Mouse (Mus musculus): ENCODE data around the gene Tspoap1.

The Tspoap1 gene

DNA sequence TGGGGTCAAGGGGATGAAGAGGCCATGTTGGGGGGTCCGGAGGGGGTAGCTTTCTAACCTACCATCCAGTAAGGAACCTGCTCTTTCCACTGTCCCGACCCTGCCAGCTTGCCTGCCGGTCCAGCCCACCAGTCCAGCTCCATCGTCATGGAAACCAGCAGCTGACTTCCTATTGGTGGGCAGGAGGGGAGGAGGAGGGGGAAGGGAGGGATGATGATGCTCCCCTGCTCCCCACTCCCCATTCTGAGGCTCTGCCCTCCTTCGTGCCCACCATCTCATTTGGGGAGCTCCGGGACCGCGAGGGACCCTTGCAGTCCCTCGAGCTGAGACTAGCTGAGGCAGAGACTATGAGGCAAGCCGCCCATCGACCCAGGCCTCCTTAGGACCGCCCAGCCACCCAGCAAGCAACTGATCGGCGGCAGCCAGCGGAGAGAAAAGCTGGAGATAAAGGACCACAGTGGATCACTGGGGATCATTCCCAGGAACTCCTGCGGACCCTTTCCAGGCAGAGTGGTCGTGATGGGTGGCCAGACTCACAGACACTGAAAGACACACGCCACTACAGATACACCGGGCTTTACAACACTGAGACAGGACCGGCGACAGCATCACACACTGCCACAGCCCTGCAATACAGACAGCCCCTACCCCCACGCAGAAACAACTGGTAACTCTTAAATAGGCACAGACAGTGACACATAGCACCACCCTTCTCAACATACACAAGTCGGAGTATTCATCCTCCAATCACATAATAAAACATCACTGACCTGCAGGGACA lies at the start of gene Tspoap1:
Gene Tspoap1 (plus strand): TSS at position 241 of the 781 bp plus-strand sequence.
- peak; percentile 73 for DNase-seq

DNA sequence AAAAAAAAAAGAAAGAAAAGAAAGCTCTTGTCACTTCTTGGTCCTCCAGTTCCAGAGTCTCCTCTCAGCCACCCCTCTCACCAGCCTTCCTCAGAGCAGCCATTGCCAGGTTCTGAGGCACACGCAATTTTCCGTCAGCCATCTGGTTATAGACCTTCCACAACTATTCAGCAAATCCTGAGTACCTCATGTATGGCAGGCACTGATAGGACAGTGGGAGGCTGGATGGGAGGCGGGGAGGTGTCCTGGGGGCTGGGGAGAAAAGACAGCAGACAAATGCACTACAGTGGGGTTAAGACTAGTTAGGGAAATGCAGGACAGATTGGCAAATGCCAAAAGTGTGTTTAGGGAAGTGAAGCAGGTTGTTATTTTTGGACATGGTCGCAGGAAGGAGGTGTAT lies 48.2 kb upstream of the Tspoap1 start:
- no peak for DNase-seq

DNA sequence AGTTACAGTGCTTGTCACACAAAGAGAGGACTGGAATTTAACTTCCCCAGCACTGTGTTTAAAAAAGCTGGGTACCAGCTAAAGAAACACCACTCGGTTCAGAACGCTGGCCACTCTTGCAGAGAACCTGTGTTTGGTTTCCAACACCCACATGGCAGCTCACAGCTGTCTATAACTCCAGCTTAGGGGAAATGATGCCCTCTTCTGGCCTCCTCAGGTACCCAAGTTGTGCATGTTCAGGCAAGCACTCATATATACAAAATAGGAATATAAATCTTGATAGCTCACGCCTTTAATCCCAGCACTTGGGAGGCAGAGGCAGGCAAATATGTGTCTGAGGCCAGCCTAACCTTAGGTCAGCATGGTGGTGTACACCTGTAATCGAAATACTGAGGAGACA lies 44.3 kb upstream of the Tspoap1 start:
- no peak for DNase-seq

DNA sequence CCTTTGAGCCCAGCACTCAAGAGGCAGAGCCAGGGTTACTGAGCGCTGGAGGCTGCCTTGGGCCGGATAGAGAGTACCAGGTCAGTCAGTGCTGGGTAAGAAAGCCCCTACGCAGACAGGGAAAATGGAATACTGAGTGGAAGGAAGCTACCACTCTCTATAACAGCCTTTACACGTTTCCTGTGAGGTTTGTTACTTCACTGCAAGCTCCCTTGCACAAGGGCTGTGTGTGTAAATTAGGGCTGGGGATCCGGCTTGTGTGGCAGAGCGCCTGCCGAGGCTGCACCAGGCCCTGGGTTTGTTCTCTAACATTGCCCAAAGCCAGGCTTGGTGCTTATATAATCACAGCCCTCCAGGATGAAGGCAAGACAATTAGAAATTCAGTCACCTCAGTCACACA lies 40.8 kb upstream of the Tspoap1 start:
- DNase-seq = no peak

DNA sequence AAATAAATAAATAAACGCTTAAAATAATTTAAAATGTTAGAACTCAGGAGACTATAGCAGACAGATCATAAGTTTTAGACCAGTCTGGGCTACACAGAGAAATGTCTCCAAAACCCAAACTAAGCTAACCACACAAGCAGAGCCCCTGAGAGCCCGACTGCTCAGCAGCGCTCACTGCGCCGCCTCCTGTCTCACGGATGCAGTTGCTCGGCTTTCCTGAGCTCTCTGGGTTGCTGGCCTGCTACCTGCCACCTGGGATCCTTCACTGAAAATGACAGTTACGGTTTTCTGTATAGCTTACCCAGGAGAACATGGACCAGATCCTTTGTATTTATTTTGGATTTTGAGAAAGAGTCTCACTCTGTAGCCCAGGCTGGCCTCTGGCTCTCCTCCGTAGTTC lies 40.0 kb upstream of the Tspoap1 start:
- DNase-seq = no peak

DNA sequence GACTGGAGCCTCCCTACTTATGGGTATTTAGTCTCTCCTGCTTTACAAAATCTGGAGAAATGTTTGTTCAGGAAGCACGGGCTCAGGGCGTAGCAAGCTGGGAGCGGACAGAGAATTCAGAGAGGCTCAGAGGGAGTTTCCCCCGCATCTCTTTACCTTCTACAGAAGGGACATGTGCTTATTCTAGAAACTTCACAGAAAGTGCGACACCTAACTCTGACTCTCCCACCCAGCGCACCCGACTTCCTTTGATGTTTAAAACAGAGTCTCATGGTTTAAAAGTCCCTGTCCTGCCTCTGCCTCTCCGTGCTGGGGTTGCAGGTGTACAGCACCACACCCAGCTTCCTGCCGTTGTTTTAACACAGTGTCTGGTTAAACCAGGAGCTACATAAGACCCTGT lies 39.5 kb upstream of the Tspoap1 start:
- DNase-seq = no peak

DNA sequence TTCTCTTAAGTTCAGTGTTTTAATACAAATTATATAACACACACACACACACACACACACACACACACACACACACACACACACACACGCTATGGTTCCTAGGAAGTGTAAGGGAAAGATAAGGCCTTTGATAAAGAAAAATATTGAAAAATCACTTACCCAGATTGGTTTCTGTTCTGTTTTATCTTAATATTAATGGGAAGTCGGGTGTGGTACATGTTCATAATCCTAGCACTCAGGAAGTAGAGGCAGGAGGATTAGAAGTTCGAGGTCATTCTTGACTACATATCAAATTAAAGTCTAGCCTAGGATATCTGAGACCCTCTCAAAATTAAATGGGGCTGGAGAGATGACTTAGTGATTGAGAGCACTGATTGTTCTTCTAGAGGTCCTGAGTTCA lies 38.2 kb upstream of the Tspoap1 start:
- DNase-seq = no peak

DNA sequence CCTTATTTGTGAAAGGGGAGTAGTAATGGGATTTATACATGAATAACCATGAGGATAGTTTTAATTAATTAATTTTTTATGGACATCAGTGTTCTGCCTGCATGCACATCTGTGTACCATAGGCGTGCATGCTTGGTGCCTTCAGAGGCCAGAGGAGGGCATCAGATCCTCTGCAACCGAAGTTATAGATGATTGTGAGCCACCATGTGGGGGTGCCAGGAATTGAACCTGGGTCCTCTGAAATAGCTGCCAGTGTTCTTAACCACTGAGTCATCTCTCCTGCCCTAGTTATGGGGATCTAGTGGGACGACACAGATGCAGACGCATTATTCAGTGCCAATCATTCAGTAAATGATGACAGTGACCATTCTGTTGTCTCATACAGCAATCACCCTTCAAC lies 37.5 kb upstream of the Tspoap1 start:
- no peak for DNase-seq

DNA sequence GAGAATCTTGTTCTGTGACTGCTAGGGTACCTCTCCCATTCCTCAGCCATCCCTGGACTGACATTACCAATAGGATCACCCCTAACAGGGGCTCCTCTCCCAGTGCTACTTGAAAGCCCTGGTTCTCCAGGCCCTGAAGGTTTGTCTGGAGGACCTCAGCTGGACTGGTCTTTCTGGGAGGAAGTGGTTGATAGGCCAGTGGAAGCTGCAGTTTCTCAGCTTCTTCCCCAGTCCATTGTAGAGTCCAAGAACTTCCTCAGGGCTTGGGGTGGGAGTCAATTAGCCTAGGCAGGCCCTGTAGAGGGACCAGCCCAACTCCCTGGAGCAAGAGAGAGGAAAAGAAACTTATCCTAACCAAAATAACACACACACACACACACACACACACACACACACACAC lies 34.8 kb upstream of the Tspoap1 start:
- DNase-seq = no peak

DNA sequence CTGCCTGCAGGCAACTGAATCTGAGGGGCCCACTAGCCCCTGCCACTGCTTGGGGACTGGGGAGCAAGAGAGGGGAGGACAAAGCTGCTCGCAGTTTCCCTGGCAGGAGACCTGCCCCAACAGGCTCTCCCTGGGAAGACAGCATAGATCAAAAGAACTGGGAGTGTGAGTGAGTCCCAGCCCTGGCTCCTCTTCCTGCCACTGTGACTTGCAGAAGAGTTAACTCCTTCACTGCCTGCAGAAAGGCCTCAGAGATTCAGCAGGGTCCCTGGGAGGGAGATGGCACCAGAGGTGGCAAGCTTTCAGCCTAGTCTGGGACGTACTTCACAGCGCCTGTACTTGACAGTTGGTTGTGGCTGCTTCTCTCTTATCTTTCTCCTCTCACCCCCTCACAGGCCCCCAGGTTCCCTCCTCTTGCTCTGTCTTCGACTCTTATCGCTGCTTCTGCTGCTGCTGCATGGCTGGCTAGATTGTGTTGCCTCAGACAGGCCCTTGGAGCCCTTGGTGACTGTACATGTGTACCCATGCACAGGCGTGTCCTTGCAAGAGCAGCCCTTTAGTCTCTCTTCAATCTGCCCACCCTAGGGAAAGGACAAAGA lies 34.3 kb upstream of the Tspoap1 start:
- no peak for DNase-seq

DNA sequence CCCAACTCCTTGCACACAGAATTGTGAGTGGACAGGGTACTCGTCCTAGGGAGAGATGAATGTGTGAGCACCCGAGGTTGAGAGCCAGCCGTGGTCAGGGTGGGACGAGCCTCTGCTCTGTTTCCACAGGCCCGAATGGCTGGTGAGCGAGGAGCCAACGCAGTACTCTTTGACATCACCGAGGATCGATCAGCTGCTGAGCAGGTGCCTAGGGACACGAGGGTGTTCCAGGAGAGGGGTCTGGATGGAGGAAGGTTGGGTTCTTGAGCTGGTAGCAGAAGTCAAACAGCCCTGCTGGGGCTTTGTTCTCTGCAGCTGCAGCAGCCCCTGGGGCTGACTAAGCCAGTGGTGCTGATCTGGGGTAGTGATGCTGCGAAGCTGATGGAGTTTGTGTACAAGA lies 33.3 kb upstream of the Tspoap1 start:
- DNase-seq = no peak

DNA sequence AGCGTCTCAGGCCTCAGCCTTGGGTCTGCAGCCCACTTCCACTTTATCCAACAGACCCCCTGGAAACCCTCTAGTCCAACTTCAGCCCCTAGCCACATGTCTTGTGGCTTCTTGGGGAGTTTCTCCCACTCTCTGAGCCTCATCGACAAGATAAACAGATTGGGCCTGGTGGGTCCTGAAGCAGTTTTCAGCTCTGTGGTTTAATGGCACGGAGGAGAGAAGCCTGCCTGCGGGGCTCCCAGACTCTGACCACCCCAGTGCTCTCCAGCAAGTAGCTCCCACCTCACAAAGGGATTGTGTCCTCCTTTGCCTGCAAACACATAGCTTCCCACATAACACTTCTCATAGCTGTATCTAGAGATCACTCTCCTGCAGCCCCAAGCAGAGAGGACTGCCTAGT lies 32.9 kb upstream of the Tspoap1 start:
- no peak for DNase-seq

DNA sequence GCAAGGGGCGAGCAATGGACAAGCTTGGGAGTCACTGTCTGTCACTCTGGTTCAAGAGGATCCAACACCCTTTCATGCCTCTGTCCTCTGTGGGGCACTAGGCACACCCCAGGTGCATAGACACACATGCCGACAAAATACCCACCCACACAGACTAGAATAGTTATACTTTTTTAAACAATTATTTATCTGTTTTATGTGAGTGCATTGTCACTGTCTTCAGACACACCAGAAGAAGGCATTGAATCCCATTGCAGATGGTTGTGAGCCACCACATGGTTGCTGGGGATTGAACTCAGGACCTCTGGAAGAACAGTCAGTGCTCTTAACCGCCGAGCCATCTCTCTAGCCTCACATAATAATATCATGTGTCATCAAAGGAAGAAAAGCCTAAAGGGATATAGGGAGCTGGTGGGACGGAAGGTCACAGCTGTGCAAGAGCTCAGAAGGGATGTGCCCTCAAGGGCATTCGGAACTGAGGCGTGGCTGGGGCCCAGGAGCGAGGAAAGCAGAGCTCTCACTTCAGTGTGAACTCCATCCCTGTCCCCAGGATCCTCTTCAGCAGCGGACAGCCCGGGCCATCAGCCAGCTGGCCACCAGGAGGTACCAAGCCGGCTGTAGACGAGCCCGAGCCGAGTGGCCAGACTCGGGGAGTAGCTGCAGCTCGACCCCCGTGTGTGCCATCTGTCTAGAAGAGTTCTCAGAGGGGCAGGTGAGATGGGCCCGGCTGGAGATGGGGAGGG lies 31.3 kb upstream of the Tspoap1 start:
- no peak for DNase-seq

DNA sequence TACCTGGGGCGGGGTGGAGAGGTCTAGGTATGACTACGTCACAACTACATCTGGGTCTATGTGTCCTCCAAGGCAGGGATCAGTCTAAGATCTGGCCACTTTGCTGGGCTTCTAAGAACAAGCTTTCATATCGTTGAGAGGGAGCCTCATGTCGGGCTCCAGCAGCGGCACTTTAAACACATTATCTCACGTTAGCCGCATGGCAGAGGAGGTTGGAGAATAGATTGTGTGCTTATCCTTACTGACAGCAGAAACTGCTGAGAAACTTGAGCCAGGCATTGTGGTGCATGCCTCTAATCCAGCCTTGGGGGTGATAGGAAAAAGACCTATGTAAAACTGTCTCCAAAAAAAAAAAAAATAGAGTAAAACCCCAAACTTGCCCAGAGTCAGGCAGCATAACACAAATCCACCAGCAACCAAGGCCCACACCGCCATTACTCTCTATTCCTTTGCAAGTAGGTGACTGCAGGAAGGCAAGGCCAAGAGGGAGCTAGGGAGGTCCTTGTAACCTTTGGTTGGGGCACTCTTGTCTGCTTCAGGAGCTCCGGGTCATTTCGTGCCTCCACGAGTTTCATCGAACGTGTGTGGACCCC lies 30.7 kb upstream of the Tspoap1 start:
- no peak for DNase-seq

DNA sequence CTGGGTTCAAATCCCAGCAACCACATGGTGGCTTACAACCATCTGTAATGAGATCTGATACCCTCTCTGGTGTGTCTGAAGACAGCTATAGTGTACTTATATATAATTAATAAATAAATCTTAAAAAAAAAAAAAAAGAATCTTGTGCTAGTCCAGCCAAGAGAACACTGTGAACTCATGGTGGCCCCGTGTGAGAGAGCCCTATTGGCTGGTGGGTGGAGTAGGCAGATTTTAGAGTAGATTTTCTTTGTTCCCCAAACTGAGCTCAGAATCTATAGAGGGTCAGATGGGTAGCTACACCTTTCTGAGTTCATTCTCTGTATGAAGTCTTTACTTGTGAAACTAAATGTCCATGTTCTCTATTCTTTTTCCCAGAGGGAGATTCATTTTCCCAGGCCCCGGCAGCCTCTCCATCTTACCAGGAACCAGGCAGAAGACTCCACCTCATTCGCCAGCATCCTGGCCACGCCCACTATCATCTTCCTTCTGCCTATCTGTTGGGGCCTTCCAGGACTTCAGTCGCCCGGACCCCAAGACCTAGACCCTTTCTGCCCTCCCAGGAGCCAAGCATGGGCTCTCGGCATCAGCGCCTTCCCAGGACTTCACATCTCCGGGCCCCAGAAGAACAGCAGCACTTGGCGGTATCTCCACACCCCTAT lies 29.6 kb upstream of the Tspoap1 start:
- no peak for DNase-seq

DNA sequence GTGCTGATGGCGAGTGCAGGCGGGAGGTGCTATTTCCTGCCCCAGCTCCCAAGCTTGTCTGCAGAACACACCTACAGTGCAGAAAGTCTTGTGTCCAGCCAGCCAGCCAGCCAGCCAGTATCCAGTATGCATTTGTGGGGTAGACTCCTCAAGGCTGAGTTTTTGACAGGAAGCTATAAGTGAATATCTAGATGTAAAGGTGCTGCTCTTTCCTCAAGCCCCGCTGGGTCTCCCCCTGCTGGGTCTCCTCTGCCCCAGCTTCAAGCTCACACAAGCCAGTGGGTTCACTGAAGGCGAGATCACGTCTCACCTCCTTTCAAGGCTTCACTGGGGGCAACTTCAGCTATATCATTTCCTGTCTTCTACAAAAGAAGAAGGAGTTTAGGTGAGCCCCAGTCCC lies 26.0 kb upstream of the Tspoap1 start:
- DNase-seq = no peak

DNA sequence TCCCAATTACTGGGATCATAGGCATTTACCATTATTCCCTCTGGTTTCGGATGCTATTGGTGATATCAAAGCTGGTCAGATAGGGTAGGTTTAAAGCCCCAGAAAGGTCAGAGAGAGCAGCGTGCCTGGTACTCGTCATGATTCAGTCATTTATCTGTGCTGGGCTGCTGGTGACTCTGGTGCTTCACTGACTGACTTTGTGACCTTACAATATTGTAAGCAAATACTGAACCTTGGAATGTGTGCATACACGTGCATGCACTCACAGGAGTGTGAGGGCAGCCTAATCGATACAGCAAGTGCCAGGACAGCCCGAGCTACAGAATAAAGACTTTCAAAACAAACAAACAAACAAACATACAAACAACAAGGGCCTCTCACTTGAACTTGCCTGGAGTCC lies 24.6 kb upstream of the Tspoap1 start:
- DNase-seq = no peak

DNA sequence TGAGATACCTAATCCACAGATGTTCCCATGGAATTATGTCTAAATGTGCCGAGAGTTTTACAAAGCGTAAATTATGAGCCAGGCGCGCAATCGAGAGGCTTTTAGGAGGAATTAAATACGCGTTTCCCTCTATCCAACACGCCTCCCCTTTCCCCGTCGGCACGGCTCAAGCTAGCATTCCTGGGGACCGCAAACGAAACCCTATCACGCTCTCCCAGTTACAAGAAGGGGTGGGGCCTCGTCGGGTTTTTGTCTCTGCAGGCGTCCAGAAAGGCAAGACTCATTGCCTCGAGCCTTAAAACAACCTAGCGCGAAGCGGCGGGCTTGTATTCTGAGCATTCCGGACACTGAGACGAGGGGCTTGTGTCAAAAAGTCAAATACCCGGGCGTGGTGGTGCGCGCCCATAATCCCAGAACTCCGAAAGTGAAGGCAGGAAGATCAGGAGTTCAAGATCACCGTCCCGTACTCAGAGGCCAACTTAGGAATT lies 23.6 kb upstream of the Tspoap1 start:
- DNase-seq = peak; percentile 34

DNA sequence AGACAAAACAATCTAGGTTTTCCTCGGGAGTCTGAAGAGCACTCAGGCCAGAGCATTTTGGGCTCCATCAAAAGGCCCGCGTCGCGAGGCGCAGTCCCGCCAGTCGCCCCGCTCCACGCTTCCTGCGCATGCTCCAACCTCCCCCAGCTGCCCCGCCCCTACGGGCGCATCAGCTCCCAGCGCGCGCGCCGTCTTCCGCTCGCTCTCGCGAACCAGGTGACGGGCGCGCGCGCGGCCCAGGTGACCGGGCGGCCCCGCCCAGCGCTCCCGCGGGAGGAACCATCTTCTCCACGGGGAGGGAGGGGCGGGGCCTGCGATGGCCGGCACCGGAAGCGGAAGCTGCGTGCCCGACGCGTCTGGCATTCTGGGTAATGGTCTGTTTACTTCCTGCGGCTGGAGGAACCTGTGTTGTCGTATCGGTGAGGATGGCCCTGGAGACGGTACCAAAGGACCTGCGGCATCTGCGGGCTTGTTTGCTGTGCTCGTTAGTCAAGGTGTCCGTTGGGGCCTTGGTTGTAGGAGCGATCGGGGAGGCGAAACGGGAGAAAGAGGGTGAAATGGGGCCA lies 23.1 kb upstream of the Tspoap1 start, which contains the start of gene Supt4a:
Gene Supt4a (plus strand): TSS at position 378 of the 566 bp plus-strand sequence.
- peak; percentile 98 for DNase-seq

DNA sequence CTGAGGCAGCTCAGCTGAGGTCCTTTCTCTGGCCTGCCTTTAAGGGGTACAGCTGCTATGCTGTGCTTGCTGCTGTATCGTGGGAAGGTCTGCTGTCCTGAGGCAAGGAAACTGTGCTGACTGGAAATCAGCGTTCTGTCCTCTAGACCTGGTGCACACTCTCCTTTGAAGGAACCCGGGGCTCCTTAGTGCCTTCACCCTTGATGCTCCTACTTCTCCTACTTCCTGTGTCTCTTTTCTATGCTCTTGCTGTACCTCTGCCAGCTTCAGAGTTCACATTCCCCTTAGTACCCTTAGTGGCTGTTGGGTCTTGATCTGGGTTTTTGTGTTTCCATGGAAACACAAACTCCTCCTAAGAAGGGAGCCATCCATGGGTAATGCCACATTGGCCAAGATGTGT lies 16.6 kb upstream of the Tspoap1 start:
- no peak for DNase-seq

DNA sequence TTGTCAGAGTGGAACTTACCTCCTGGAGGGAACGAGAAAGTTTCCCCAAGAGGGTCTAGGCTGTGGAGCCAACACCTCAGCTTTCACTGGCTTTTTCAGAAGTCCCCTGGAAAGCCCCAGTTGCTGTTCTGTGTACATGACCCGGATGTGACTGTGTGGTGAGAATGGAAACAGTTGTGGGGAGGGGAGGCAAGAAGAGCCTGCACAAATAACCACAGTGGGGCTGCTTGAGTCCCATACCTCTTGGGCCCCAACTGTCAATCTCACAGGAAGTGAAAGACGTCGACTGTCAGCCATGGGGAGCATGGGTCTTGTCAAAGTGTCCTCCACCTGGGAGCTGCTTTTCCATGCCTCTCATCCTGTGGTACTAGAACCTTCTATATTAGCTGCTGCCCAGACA lies 15.4 kb upstream of the Tspoap1 start:
- DNase-seq = no peak
